Mouse (Mus musculus) thymus, postnatal 36 days (tissue): ENCODE results near the gene Ddx20.
"Not testable (repeated sequence)": the region's sequence is repeated elsewhere in the genome, so short reads cannot be mapped to it uniquely, and the experiment has no call there.

ENCODE experiments used
- DNase-seq, 2 experiments: peaks; one replicate each; pipeline ENCODE4 v3.0.0; 2022; ENCODE audit warnings: mixed read lengths in 2 of 2

Ddx20 gene

DNA sequence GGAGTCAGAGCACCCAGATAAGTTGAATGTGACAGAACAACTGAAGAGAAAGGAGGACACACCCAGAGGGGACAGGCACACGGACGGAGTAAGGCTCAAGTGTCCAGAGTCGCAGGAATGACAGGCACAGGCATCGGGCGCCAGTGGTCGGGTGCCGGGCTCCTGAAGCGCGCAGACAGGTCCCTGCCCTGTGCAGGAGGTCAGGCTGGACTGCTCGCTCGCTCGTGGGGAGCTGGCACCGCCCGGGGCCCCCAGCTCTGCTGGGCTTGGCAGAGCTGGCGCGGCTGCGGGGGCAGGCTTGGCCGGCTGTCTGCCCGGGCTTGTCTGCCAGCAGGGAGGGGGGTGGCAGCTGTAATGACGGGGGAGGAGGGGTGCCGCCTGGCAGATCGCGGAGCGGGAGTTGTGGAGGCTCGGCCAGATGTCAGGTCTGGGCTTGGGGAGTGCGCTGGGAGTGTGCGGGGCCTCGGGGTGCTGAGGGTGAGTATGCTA, 17.7 kb upstream of the Ddx20 start:
- peak; percentile 47 to 59 for DNase-seq

DNA sequence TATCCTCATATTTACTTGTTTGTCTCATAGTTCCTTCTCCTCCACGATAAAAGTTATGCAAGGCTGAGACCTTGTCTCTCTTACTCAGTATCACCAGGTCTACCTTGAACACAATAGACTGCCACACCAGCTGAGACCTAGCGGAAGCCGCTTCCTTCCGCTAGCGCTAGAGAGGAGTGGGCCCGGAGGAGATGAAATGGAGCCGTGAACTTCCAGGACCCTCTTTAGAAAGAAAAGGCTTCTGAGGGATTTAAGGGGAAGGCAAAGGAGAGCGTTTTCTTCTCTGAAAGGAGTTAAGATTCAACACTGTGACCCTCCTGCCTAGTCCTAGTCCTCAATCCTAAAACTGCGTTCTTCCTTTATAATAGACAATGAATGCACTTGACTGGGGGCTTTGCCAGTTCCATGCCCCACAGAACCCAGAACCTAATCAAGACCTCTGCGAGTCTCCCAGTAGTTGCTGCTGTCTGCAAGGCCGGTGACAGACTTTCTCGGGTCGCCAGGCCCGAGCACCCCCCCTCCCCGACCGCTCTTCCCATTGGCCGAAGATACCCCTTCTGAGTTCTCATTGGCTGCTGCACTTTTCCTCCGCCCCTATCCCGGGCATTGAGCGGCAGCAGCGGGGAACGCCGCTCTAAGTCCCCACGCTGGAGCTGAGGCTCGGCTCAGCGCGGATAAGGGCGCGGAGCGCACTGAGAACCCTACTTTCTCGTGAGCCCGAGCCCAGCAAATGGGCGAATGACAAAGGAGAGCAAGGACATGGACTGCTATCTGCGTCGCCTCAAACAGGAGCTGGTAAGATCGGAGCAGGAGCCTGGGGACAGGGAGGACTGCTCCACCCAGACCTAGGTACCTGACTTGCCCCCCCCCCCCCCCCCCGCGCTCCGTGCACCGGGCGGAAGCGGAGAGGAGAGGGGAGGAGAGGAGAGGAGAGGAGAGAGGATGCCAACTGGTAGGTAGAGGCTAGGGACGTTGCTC, 16.9 kb upstream of the Ddx20 start, which contains the start of gene Inka2:
TSS of gene Inka2 (plus strand) at position 569 of the 978 bp plus-strand sequence.
- peak; percentile 80 to 87 for DNase-seq

DNA sequence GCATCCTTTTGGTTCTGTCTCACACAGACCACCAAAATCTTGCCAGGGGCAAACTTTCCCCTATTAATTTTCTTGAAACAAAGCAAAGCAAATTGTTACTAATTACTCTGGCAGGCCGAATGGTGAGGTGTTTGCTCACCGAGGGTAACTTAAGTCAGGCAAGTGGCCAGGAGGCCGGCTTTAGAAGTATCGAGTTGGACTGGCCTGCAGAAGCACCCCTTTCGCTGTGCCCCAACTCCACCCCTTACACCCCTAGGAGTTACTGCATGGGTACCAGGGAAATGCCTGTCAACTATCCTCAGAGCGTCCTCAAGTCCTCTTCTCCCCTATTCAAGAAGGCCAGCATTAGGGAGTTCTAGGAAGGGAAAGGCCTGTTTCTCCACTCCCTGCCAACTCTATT, 16.2 kb upstream of the Ddx20 start:
- no peak for DNase-seq

DNA sequence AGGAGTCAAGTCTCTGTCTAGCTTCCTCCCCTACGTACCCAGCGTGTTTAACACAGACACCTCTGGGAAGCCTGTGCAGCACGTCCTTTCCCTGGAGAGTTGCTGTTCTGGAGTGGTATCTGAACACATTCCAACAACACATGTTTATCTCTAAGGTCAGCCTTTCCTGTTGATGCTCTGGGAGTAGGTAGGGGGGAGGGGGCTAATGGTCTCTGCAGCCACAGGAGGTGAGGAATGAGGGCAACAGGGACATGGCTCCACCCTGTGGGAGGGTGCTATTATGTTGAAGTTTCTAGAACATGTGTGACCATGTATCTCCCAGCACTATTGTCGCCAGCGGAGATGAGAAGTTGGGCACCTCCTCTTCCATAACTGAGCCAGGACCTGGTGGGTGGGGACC, 14.0 kb upstream of the Ddx20 start:
- no peak for DNase-seq

DNA sequence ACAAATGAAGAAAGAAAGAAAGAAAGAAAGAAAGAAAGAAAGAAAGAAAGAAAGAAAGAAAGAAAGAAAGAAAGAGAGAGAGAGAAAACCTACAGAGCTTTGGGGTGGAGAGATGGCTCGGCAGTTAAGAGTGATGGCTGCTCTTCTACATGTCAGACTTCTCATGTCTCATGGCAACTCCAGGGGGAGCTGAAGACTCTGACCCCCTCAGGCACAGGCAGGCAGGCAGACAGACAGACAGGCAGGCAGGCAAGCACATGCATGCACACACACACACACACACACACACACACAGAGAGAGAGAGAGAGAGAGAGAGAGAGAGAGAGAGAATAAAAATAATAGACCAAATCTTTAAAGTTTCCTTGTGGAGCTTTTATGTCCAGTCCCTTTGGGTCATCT, 13.4 kb upstream of the Ddx20 start:
- not testable (repeated sequence) for DNase-seq

DNA sequence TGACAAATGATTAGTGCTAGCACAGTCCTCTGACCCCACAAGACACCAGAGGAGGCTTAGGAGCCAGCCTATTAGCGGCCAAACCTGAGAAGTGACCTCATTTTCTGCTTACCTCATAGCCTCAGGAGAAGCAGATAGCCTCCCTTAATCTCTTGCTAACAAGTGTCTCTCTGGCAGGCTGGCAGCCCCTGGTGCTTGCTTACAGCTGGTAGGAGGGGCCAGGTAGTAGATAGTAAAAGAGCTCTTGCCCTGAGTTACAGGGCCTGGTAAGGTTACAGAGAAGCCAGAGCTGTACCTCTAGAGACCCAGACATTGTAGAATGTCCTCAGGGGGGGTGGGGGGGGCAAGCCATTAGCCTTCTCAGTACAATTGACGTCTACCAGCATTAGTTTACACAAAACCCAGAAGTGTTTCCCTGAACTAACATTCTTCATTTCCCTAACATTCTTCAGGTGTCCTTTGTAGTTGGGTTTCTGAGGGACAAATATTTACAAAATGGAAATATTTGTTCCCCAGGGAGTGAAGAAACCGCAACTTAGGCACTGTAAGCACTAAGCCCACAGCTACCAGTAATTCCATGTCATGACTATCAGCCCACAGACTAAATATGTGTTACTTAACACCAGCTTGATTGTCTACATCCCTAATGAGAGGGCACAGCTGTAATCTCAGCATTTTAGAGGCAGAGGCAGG, 12.0 kb upstream of the Ddx20 start:
- DNase-seq = no peak

DNA sequence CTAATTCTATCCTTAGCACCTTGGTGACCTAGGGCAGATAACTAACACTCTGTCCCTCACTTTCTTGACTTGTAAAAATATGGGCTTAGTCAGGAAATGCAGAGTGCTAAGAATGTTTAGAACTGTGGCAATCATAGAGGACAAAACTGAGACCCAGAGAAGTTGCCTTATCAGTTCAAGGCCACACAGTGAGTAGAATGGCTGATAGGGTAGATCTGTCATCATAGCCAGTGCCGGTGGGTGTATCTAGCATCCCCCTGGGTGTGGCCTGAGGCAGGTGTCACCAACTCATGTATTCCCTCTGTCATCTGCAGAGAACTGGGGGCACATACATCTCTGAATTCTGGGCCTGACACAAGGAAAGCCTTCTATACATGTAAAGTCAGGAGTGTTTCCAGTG, 10.9 kb upstream of the Ddx20 start:
- DNase-seq = no peak

DNA sequence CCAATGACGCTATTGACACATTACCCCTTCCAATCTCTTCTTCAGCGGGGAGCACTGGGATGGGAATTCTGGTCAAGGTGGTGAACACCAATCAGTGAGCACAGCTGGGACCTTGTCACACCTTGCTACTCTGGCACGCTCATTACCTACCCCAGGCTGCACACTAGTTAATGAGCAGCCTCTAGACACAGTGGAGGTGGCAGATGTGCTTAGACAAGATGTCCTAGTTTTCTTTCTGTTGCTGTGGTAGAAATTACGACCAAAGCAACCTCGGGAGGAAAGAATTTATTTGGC, 9.7 kb upstream of the Ddx20 start:
- no peak for DNase-seq

DNA sequence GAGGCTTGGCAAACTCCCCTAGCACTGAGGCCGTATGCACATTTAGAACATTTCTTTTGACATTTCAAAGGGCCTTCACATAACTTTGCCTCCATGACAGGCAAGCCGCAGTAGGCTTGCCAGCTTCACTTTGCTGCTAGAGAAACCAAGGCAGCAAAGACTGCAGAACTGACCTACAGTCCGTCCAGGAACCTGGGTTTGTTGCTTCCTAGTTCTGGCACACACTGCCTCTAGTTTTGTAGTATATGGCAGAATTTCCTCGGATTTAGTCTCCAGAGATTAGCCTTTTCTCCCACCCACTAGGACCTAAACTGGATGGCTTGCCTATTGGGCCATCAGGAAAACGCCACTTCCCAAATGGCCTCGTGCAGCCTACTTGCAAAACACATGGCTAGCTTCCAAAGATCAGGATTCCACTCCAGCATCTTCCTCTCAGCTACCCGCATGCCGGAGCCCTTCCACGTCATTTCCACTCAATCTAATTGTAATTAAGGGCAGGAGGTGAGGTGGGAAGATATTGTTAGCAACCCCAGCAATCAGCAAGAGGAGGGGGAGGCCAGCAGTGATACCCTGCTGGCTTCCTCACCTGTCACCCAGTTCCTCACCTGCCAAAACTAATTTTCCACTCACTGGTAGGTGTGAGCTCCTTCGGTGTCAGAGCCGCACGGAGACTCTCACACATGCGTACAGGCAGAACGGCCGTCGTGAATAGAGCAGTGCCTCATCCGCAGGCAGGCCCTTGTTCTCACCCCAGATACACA, 9.2 kb upstream of the Ddx20 start:
- DNase-seq = no peak

DNA sequence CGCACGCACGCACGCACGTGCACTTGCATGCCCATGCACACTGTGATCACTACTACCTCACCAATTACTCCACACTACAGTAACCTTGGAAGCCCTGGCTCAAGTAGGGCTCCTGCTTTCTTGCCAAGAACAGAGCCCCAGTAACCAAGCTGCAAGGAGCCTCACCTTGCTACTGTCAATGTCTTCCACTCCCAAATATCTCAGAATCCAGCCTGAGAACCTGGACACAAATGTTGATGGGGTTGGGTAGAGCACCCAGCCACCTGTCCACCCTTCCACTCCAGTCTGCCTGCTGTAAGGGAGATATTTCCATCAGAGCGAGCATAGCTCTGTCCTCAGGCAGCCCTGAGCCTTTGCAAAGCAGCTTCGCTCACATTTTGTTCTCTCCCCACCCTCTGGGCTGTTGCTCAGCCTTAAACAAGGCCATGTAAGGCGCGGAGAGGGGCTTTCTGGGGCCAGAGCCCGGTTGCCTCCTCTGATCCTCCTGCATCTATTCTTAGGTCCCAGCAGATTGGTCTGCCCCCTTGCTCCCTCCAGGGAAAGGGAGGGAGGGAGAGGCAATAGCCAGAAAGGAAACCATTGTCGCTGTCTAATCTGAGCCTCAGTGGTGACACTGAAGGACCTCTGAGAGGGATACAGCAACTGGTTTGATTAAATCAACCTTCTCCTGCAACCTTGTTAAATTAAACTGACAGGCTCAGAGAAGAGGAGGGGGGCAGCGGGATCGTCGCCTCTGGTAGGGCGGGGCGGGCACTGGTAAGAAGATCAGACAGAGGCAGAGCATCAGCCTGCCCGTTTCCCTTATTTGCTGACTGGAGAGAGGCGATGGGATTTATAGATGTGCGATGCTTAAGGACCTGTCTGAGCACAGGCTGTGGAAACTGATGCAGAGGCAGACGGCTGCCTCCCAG, 8.4 kb upstream of the Ddx20 start:
- no peak for DNase-seq

DNA sequence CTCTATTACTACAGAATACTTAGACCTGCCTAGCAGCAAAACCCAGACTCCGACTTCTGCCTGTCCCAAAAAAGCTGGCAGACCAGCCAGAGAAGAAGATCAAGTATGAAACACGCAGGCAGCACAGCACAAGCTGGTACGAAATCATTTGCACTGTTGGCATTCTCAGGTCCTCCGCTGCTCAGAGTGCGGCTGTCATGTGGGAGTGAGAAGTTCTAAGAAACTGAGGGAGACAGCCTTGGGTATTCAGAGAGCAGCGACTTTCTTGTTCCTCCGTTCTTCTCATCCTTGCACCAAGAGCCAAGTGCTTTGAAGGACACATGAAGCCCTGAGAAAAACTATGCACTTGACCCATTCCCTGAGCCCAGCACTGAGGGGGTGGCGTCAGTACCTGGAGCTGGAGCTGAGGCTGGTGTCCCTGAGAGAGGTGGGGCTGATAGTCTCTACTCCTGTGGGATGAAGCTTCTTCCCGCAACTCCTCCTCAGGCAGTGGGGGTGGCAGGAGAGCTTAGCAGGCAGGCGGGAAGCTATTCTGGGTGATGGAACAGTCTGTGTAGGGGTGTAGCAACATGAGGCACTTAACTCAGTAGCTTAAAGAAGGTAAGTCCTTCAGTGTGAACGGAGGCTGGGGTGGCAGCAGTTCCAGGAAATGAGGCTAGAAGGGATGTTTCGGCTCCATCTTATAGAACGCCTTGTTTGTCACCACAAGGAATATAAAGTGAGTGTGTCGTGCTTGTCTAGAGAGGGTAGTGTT, 6.1 kb upstream of the Ddx20 start:
- DNase-seq = no peak

DNA sequence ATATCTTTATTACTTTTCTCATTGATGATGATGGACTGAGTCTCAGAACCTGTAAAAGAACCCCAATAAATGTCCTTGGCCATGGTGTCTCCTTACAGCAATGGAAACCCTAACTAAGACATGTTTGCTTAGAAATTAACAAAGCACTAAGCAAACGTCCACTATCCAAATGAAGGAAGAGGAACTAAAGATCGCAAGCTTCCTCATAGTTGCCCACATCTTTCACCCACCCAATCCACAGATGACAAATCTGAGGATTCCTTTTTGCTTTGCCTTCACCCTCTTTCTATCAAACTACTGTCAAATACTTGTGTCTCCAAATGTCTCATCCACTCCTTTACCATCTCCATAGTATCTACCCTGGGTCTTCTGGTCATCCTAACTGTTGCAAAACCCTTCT, 1.2 kb upstream of the Ddx20 start:
- DNase-seq = no peak

DNA sequence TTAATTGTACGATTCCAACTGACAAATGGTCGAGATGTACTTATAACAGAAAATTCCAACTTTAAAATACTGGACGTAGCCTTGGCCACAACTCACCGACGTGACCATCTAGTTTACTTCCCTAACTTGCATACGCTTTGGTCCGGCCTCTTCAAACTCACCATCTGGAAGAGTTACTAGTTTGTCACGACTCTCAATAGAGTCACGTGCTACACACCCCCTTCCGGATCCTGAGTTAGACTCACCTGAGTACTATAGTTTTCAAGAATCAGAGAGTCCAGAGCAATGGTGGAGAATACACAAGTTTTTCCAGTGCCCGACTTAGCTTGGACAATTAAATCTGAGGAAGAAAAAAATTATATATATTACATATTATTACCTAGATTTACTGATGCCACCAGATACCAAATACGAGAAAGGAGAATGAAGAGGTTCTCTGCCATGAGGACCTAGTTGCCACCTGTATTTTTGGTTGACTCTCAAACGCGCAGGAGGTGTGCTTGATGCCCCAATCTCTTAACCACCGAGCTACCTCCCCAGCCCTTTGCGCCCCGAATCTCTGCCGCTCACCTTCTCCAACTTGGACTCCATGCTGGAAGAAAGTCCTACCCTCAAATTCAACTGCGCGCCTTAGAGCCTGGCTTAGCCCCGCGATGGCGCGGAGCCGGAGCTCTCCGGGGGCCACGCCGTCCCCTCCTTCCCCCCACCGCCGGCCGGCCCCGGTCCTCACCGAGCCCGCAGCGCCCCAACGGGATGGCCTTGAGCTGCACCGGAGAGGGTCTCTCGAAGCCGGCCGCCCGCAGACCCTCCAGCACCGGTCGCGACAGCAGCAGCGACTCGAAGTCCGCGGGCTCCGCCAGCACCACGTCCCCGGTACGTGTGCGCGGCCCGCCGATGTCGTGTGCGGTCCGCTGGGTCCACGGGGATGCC, 715 bp downstream of the Ddx20 start:
- no peak for DNase-seq

DNA sequence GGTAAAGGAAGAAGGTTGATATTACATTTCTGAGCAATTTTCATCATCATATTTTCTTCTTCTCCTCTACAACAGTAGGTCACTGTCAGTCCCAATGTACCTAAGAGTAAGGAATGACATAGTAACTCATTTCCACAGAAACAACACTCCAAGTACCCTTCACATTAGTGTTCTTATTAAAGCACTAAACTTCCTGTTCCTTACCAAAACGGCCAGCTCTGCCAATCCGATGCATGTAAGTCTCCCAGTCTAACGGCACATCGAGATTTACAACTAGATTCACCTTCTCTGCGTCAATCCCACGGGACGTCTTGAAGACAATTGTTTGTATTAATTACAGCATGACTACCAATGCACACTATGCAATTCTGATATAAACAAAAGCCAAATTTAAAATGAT, 7.0 kb downstream of the Ddx20 start:
- DNase-seq = no peak

DNA sequence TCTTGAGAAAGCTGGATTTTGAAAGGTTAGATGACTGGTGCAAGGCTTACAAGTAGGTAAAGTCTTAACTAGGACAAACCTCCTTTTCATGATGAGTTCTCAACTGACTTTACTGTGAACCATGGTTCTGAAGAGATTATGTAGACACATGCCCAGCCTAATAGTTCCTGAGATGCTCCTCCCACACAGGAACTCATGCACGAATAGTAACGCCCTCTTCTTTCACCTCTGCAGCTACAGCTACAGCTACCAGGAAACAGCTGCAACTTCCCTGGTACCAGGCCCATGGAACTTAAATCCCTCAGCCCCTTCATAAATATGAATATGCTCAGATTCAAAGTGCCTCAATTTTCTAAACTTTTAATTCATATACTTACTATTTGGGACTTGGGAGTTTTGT, 11.4 kb downstream of the Ddx20 start:
- no peak for DNase-seq

DNA sequence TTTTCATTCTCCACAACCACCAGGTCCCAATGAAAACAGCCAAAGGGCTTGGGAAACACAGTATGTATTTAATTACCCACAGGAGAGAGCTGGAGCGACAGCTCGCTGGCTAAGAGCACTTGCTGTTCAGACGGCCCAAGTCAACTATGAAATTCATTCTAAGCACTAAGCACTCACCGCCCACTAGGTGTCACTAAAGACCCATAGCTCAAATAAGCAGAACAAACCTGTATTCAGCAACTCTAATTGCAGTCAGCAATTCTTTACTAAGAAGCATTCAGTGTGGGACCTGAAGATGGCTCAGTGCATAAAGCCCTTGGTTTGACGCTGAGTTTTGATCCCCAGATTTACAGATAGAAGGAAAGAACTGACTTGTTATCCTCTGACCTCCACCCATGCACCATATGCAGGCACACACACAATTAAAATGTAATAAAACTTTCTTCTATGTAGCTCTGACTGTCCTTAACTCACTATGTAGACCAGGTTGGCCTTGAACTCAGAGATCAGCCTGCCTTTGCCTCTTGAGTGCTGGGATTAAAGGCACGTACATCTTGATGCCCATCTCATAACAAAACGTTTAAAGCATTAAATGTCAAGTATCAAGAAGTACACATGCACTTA, 12.7 kb downstream of the Ddx20 start:
- peak; percentile 23 to 41 for DNase-seq

DNA sequence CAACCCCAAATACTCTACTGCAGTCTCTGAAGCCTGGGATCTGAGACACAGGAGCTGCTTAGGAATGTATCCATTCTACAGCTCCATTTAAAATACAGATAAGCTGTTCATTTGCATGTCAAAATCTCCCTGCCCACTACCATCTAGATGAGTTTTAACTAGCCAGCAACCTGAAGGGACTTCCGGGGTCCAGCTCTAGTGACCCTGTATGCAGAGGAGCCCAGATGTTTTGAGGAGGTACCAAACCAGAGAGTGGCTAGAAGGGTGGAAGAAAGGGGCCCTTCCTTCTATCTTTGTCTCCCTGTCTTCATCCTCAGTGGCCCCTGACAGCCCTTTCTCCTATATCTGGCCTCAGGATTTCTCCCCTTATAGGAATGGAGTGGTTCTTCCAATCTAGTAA, 16.6 kb downstream of the Ddx20 start:
- DNase-seq = no peak

DNA sequence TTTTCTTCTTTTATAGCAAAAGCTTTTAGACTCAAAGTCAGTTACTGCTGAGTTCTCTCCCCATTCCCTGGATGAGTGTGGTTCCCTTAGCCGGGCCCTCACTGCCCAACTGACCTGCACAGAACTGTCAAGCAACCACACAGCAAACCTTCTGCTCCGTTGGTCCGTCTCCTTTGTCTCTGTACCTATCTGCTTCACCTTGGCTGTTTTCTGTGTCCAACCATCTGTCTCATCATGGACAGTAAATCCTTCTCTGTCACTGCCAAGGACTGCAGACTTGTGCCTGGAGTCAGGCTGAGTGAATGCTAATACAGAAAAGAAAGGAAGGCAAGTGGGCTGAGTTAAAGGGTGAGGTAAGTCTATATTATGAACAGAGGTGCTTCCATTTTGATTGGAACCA, 17.6 kb downstream of the Ddx20 start:
- DNase-seq = no peak

DNA sequence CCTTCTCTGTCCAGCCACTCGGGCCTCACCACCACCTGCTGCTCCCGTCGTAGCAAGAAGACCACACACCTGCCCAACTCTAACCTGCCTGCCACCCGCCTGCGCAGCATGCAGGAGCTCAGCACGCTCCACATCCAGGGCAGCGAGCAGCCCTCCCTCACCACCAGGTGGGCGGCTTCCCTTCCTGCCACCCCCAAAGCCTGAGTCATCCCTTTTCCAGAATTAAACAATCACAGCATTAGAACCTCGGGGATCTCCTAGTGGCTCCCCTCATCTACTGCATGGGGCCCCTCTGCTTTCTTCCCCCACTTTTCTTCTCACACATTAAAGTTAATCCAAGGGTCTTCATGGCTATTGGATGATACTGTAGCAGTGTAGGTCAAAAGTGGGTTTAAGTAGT, 19.2 kb downstream of the Ddx20 start:
- DNase-seq = no peak

DNA sequence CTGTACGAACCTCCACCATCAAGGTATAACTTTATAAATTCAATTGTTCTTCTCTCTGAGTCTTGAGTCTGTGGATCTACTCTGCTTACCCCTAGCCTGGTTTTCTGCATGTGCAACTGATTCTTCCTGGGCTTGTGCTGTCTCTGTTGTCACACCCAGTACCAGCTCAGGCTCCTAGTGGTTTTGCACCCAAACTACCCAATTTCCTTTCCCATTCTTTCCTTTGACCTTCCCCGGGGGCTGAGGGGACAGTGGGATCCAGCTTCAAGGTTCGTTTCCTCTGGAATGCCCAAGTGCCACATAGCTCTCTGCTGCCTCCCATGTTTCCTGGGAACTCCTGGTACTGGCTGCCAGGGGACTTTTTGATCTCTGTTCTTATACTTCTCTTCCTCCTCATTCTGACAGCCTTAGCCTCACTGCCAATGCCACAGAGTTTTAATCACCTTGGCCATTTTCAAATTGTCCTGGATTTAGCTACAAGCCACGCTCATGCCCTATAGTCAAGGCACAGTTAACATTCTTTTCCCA, 20.3 kb downstream of the Ddx20 start:
- DNase-seq = no peak
